Mouse (Mus musculus) forebrain, postnatal 0 days (tissue): ENCODE results near the gene Ptprn2. TPM values are rescaled to one million over a fixed set of nuclear protein-coding genes. Genes with fewer than 3 reads are reported as not detected.

ENCODE experiments used
- ATAC-seq: fragments of 200-750 bp; cut with Nextera tagmentation; 2 replicates; pipeline ENCODE4 v1.8.0; 2017; ENCODE audit warnings: mild to moderate bottlenecking, moderate library complexity
- DNase-seq: peaks from one replicate; pipeline ENCODE4 v3.0.0-alpha.2; 2015
- H3K27ac ChIP-seq: fragments of 300-500 bp; sonication (generic); 2 replicates; pipeline ENCODE4 v1.5.1; 2014; ENCODE audit warnings: low read depth, mild to moderate bottlenecking, antibody characterized with exemption, low read length, moderate library complexity, mixed read lengths
- H3K27me3 ChIP-seq: fragments of 300-500 bp; sonication (generic); 2 replicates; pipeline ENCODE4 v1.6.1; 2014; ENCODE audit warnings: mild to moderate bottlenecking, low read length, mixed read lengths; ENCODE audit not compliant: insufficient read depth
- H3K36me3 ChIP-seq: fragments of 300-500 bp; sonication (generic); 2 replicates; pipeline ENCODE4 v1.6.1; 2014; ENCODE audit warnings: mild to moderate bottlenecking, moderate library complexity; ENCODE audit not compliant: insufficient read depth
- H3K4me1 ChIP-seq: fragments of 300-500 bp; sonication (generic); 2 replicates; pipeline ENCODE4 v1.6.1; 2014; ENCODE audit warnings: antibody characterized with exemption; ENCODE audit not compliant: insufficient read depth
- H3K4me2 ChIP-seq: fragments of 300-500 bp; sonication (generic); 2 replicates; pipeline ENCODE4 v1.6.1; 2014; ENCODE audit warnings: low read depth, mild to moderate bottlenecking, moderate library complexity
- H3K4me3 ChIP-seq: fragments of 300-500 bp; sonication (generic); 2 replicates; pipeline ENCODE4 v1.5.1; 2014; ENCODE audit warnings: low read depth, low read length, mixed read lengths
- H3K9ac ChIP-seq: fragments of 300-500 bp; sonication (generic); 2 replicates; pipeline ENCODE4 v1.6.1; 2014; ENCODE audit warnings: mild to moderate bottlenecking
- H3K9me3 ChIP-seq: fragments of 300-500 bp; sonication (generic); 2 replicates; pipeline ENCODE4 v1.6.1; 2016; ENCODE audit warnings: low read length
- CTCF ChIP-seq: sonication (generic); IDR thresholded peaks from 2 replicates; pipeline ENCODE4 v1.5.1; 2016; ENCODE audit warnings: antibody characterized with exemption, control low read depth, low read depth
- WGBS: fragments of 180-500 bp; shearing (Covaris S2); extraction: QIAGEN DNeasy Blood & Tissue Kit; methylation state at CpG from one replicate; pipeline ENCODE4 v1.1.7; 2014; 5-methylcytosine and 5-hydroxymethylcytosine counted together
- polyA plus RNA-seq: library from polyadenylated mRNA; unstranded; fragments of >200 nt; fragmentation: Nextera tagmentation; extraction: Ambion mirVana; gene quantifications from 2 replicates; pipeline ENCODE4 v1.2.1, GENCODE M21; 2015
- total RNA-seq: library from RNA; depleted of rRNA; stranded (reverse); fragments of >200 nt; gene quantifications from 2 replicates; pipeline ENCODE4 v1.2.3, GENCODE M21; 2014

Ptprn2 gene
- total and polyA plus RNA-seq, 2 experiments from 2014 or later: 15.9 to 91.1 TPM

DNA sequence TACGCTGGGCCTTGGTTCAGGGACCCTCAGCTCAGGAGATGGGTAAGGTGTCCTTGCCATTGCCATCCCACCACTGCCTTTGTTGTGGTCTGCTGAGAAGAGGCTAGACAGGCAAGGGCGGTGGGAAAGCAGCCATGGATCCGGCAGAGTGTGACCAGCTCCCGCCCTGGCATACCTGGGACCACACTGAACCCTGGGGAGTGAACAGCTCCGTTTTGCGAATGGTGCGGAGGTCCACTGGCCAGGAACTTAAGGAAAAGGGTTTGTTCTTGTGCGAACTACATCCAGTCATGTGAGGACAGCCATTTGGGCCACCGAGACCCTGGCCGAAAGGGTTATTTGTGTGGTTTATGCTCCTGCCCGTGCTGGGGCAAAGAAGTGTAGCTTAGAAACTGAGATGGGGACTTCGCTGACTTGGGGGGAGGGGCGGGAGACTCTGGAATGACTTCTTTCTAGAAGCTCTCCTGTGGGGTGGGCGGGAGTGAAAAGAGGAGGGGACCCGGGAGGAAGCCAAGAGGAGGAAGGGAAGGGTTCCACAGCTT lies 674.2 kb downstream of the Ptprn2 start:
- 13% methylated on average over 15 of the region's 15 CpGs for WGBS
- Histone ChIP-seq H3K4me3 (peak overlapping the region; percentile 14), H3K9me3 (no peaks in the 10 kb centered on the region), H3K4me2 (peak overlapping the region; percentile 51), H3K4me1 (peaks cover 13% of the 10 kb centered on the region; the same call in 1 of the 2 replicates), H3K9ac (peak overlapping the region; percentile 44), H3K27me3 (peaks cover 9% of the 10 kb centered on the region; the same call in 1 of the 2 replicates), H3K27ac (peak overlapping the region; percentile 72), H3K36me3 (no peaks in the 10 kb centered on the region; the same call in 1 of the 2 replicates)
- no peak for TF ChIP-seq CTCF
- ATAC-seq (peak; percentile 32; the same call in 1 of the 2 replicates), DNase-seq (peak; percentile 47)

DNA sequence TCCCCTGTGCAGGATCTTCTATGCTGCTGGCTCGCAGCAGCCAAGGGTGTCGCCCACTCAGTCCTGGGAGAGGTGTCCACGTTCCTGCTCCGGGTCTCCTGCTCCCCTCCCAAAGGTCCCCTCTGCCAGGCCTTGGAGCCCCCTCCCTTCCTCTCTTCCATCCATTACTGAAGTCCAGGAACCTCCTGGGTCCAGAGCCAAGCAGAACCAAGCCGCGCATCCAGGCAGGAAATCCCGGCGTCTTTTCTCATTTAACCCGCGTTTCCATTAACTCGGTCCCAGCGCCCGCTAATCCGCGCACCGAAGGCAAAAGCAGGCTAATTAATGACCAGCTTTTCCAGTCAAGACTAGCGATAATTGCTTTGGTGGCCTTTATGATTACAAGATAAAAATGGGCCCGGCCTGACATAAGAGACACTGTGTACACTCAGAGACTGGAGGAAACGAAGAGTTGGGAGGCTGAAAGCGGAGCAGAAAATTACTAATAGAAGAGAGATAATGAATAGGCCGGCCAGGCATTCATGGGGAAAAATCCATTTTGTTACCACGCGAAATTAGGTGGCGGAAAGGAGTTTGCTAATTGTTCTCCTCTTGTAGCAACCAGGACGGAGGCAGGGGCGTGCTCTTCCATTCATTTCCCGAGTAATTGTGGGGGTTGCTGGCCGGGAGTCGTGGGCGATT lies 674.8 kb downstream of the Ptprn2 start:
- peak overlapping the region; percentile 51 for H3K4me2 ChIP-seq
- H3K4me3 ChIP-seq: peak overlapping the region; percentile 14
- peaks cover 9% of the 10 kb centered on the region; the same call in 1 of the 2 replicates for H3K27me3 ChIP-seq
- H3K4me1 ChIP-seq: peaks cover 13% of the 10 kb centered on the region; the same call in 1 of the 2 replicates
- DNase-seq (peak; percentile 52), ATAC-seq (peak; percentile 23)
- H3K36me3 ChIP-seq: no peaks in the 10 kb centered on the region; the same call in 1 of the 2 replicates
- 3% methylated on average over 30 of the region's 30 CpGs for WGBS
- H3K9me3 ChIP-seq: no peaks in the 10 kb centered on the region
- peak overlapping the region; percentile 44 for H3K9ac ChIP-seq
- no peak for TF ChIP-seq CTCF
- H3K27ac ChIP-seq: peak overlapping the region; percentile 72

DNA sequence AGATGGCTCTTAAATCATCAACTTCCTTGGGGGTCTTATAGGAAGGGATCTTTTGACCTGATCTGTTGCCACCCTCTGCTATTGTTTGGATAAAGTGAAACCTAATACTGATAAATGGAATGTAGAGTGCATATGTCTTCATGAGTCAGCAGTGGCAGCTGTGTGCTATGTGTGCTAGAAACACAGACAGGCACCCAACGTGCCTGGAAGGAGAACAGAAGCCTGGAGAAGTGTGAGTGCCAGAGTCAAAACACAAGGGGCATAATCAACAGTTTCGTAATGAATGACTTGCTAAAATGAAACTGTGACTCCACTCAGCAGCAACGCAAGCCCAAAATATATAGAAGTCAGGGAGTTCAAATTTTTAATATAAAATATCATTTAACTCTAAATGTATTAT lies 676.7 kb downstream of the Ptprn2 start:
- TF ChIP-seq CTCF: no peak
- peaks cover 13% of the 10 kb centered on the region; the same call in 1 of the 2 replicates for H3K4me1 ChIP-seq
- H3K4me3 ChIP-seq: no peak overlapping the region
- WGBS: 22% methylated on average over 3 of the region's 3 CpGs
- no peak overlapping the region for H3K27ac ChIP-seq
- peaks cover 9% of the 10 kb centered on the region; the same call in 1 of the 2 replicates for H3K27me3 ChIP-seq
- DNase-seq: no peak
- H3K9ac ChIP-seq: no peak overlapping the region
- no peak for ATAC-seq
- no peaks in the 10 kb centered on the region for H3K9me3 ChIP-seq
- no peak overlapping the region for H3K4me2 ChIP-seq
- no peaks in the 10 kb centered on the region; the same call in 1 of the 2 replicates for H3K36me3 ChIP-seq

DNA sequence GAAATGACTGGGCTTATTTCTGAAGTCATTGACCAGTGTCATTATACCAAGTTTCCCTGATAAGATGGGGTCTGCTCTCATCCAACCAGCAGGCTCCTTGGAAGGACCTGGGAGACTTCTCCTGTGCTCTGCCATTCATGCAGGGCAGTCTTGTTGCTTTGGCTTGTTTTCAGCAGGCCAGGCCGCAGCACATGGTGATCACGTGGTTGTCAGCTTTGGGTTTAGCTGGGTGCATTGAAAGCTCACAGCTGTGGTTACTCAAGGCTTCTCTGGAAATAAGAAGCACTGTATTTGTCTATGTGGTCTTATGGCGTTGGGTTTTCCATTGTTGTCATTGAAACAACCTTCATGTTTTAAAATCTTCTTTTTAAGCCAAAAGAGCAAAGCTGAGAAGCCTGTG lies 678.3 kb downstream of the Ptprn2 start:
- H3K4me1 ChIP-seq: peaks cover 13% of the 10 kb centered on the region; the same call in 1 of the 2 replicates
- WGBS: 30% methylated on average over 3 of the region's 3 CpGs
- H3K27ac ChIP-seq: no peak overlapping the region

DNA sequence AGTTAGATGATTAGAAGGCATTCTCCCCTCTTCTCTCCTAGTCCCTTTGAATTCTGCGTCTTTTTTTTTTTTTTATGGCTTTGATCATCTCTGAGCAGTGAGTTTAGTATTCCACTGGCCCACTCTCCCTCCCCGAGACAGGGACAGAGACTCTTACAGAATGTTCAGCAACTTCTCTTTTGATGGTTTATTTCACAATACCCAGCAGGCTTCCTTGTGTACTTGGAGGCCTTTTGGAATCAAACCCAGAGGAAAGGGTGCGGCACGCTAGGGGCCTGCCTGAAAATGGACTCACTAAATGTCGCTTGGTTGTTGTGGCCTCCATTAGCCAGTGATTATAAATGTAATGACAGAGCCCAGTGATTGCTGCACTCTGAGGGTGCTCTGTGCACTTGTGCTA lies 680.7 kb downstream of the Ptprn2 start:
- H3K4me1 ChIP-seq: no peaks in the 10 kb centered on the region; the same call in 1 of the 2 replicates

More for the DNA sequence above, 678.3 kb downstream of the Ptprn2 start:
- Histone ChIP-seq H3K9ac (no peak overlapping the region), H3K27me3 (peaks cover 5% of the 10 kb centered on the region; the same call in 1 of the 2 replicates), H3K4me3 (no peak overlapping the region), H3K4me2 (no peak overlapping the region), H3K9me3 (no peaks in the 10 kb centered on the region), H3K36me3 (no peaks in the 10 kb centered on the region; the same call in 1 of the 2 replicates)
- TF ChIP-seq CTCF: no peak
- DNase-seq (peak; percentile 27), ATAC-seq (no peak)

DNA sequence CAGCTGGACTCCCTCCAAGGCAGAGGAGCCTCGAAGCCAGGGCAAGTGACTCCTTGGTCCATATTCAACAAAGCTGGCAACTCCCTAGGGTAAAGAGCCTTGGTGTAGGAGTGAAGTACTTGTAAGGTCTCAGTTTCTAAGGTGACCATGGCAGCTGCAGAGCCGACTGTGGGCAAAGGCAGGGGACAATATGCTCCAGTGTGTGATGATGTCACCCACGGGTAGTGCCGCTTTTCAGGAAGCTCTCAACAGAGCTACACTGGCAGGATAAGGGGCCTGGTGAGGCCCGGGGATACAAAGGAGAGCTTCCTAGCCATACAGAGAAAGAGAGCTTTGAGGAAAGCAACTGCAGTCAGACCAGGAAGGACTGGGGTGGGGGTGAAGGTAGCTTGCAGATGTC lies 684.1 kb downstream of the Ptprn2 start:
- Histone ChIP-seq H3K9me3 (no peaks in the 10 kb centered on the region), H3K36me3 (no peaks in the 10 kb centered on the region), H3K4me2 (no peak overlapping the region), H3K4me3 (no peak overlapping the region), H3K9ac (no peak overlapping the region), H3K27me3 (0 out of 2 replicates have a peak, but pooled peaks cover 6% of the 10 kb centered on the region), H3K27ac (no peak overlapping the region), H3K4me1 (peaks cover 10% of the 10 kb centered on the region; the same call in 1 of the 2 replicates)
- WGBS: 21% methylated on average over 5 of the region's 5 CpGs
- ATAC-seq: peak; percentile 72
- peak; percentile 38 for DNase-seq
- no peak for TF ChIP-seq CTCF

More for the DNA sequence above, 680.7 kb downstream of the Ptprn2 start:
- H3K4me3 ChIP-seq: no peak overlapping the region
- ATAC-seq (no peak), DNase-seq (no peak)
- H3K9me3 ChIP-seq: no peaks in the 10 kb centered on the region
- no peak overlapping the region for H3K9ac ChIP-seq
- H3K4me2 ChIP-seq: no peak overlapping the region
- no peak overlapping the region for H3K27ac ChIP-seq
- WGBS: 53% methylated on average over 5 of the region's 5 CpGs
- TF ChIP-seq CTCF: no peak
- 0 out of 2 replicates have a peak, but pooled peaks cover 3% of the 10 kb centered on the region for H3K27me3 ChIP-seq
- no peaks in the 10 kb centered on the region; the same call in 1 of the 2 replicates for H3K36me3 ChIP-seq

DNA sequence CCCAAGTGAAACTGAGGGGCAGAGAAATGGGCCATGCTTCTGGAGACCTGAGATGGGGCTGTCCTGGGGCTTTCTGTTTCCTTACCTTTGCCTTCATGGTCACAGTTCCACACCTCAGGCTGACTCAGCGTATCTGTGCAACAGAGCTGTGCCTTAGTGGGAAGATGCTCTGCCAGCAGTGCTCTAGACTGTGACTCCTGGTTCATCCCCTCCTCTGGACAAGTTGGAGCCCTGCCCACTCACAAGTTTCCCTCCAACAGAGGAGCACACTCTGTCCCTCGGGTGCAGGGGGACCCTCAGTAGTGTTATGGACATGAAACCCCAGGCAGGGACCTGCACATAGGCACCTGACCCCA lies 687.0 kb downstream of the Ptprn2 start:
- no peak overlapping the region for H3K4me3 ChIP-seq
- H3K9ac ChIP-seq: peak overlapping the region; percentile 10; the same call in 1 of the 2 replicates
- TF ChIP-seq CTCF: no peak
- WGBS: 27% methylated on average over 2 of the region's 2 CpGs
- peaks cover 29% of the 10 kb centered on the region for H3K4me1 ChIP-seq
- H3K36me3 ChIP-seq: no peaks in the 10 kb centered on the region
- H3K9me3 ChIP-seq: no peaks in the 10 kb centered on the region
- no peak for DNase-seq
- 0 out of 2 replicates have a peak, but pooled peaks cover 6% of the 10 kb centered on the region for H3K27me3 ChIP-seq
- peak overlapping the region; percentile 29; the same call in 1 of the 2 replicates for H3K27ac ChIP-seq
- H3K4me2 ChIP-seq: no peak overlapping the region
- no peak for ATAC-seq
